9 mouse cellular contexts compared by ENCODE assay signal in the genomic region with DNA sequence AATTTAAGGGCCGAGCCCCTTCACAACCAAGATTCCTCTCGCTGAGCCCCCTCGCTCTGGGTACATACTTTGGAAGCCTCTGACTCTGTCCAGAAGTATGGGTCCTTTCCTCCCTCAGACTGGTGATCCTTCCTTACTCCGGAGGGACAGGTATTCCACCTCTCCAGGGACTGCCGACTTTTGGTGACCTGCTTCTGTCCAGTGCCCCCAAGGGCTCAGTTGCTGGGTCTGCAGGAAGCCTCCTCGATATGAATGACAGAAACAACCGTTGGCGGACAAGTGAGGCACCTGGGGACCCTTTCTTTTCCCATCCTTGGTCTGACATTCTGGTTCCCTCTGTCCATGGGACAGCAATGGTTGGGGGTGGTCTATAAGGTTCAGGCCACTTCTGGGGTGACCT. TPM values are rescaled to one million over a fixed set of nuclear protein-coding genes. Genes with fewer than 3 reads are reported as not detected.
A peak's percentile ranks its signal among the peaks of the same experiment; 100 is the strongest.
DNase-seq lines count a peak whose midpoint lies in the region; ATAC-seq lines count a peak whose summit lies in the region.
"Had no signal": no experiment of that assay in that cellular context is flagged by ENCODE, and none has a peak within 500 bp of the region (broad histone marks: within the 10 kb centered on the region; RNA-seq: fewer than 3 reads in every experiment).

No protein-coding gene starts in this region.

- peak overlapping the region; percentile 47; the same call in 1 of the 2 replicates for H3K4me3 ChIP-seq in heart, embryonic 15.5 days
- H3K4me3 ChIP-seq in embryonic facial prominence, embryonic 11.5 days (ENCODE audit: low read depth, low read length): peak overlapping the region; percentile 49
- H3K4me3 ChIP-seq in hindbrain, embryonic 14.5 days (replicated peaks; ENCODE audit: low read length): peak overlapping the region; percentile 68
- peak overlapping the region; percentile 61 for H3K4me3 ChIP-seq in midbrain, embryonic 14.5 days (replicated peaks; ENCODE audit: low read depth, low read length)

- H3K27me3 ChIP-seq in heart, embryonic 15.5 days: peaks cover 65% of the 10 kb centered on the region
- peaks cover 43% of the 10 kb centered on the region for H3K27me3 ChIP-seq in embryonic facial prominence, embryonic 11.5 days (ENCODE audit: control insufficient read depth, insufficient read depth, low read length)
- H3K27me3 ChIP-seq in hindbrain, embryonic 14.5 days (ENCODE audit: control insufficient read depth, insufficient read depth, low read length): peaks cover 47% of the 10 kb centered on the region
- peaks cover 51% of the 10 kb centered on the region for H3K27me3 ChIP-seq in midbrain, embryonic 14.5 days (ENCODE audit: control insufficient read depth, insufficient read depth, low read length)

- H3K27ac ChIP-seq in heart, embryonic 15.5 days: no peak overlapping the region
- H3K27ac ChIP-seq in embryonic facial prominence, embryonic 11.5 days (replicated peaks; ENCODE audit: low read depth, low read length): no peak overlapping the region
- H3K27ac ChIP-seq in hindbrain, embryonic 14.5 days: peak overlapping the region; percentile 75; the same call in 1 of the 2 replicates
- H3K27ac ChIP-seq in midbrain, embryonic 14.5 days (replicated peaks; ENCODE audit: low read depth, low read length): peak overlapping the region; percentile 66

- peaks cover 36% of the 10 kb centered on the region for H3K4me1 ChIP-seq in heart, embryonic 15.5 days (replicated peaks)
- H3K4me1 ChIP-seq in embryonic facial prominence, embryonic 11.5 days (ENCODE audit: control insufficient read depth, insufficient read depth, low read length): peaks cover 14% of the 10 kb centered on the region
- H3K4me1 ChIP-seq in hindbrain, embryonic 14.5 days (replicated peaks; ENCODE audit: control insufficient read depth, insufficient read depth, low read length): peaks cover 47% of the 10 kb centered on the region
- peaks cover 40% of the 10 kb centered on the region for H3K4me1 ChIP-seq in midbrain, embryonic 14.5 days (ENCODE audit: control insufficient read depth, insufficient read depth, low read length)

- no peaks in the 10 kb centered on the region for H3K36me3 ChIP-seq in heart, embryonic 15.5 days
- H3K36me3 ChIP-seq in embryonic facial prominence, embryonic 11.5 days (replicated peaks; ENCODE audit: control insufficient read depth, insufficient read depth, low read depth, low read length): no peaks in the 10 kb centered on the region
- no peaks in the 10 kb centered on the region; the same call in 1 of the 2 replicates for H3K36me3 ChIP-seq in hindbrain, embryonic 14.5 days (replicated peaks; ENCODE audit: control insufficient read depth, insufficient read depth)
- H3K36me3 ChIP-seq in midbrain, embryonic 14.5 days (ENCODE audit: control insufficient read depth, insufficient read depth, low read length): no peaks in the 10 kb centered on the region

- no peak overlapping the region for H3K9ac ChIP-seq in heart, embryonic 15.5 days
- peak overlapping the region; percentile 71 for H3K9ac ChIP-seq in embryonic facial prominence, embryonic 11.5 days (replicated peaks; ENCODE audit: low read length)
- H3K9ac ChIP-seq in hindbrain, embryonic 14.5 days: peak overlapping the region; percentile 86
- H3K9ac ChIP-seq in midbrain, embryonic 14.5 days (replicated peaks; ENCODE audit: low read length): peak overlapping the region; percentile 75

- no peaks in the 10 kb centered on the region for H3K9me3 ChIP-seq in heart, embryonic 15.5 days (replicated peaks)
- H3K9me3 ChIP-seq in embryonic facial prominence, embryonic 11.5 days (replicated peaks; ENCODE audit: control insufficient read depth, low read length): no peaks in the 10 kb centered on the region
- no peaks in the 10 kb centered on the region for H3K9me3 ChIP-seq in hindbrain, embryonic 14.5 days (ENCODE audit: control insufficient read depth, low read length)
- no peaks in the 10 kb centered on the region for H3K9me3 ChIP-seq in midbrain, embryonic 14.5 days (ENCODE audit: control insufficient read depth, low read length)

- ATAC-seq in heart, embryonic 15.5 days (replicated peaks; ENCODE audit: insufficient number of reproducible peaks, insufficient read depth, low FRiP score, low read depth): no peak
- no peak for ATAC-seq in embryonic facial prominence, embryonic 11.5 days (replicated peaks; ENCODE audit: insufficient number of reproducible peaks, low FRiP score, low TSS enrichment, low read depth)
- ATAC-seq in hindbrain, embryonic 14.5 days (ENCODE audit: low FRiP score): no peak
- ATAC-seq in midbrain, embryonic 14.5 days (ENCODE audit: low FRiP score, low TSS enrichment): no peak

- H3K4me2 ChIP-seq in heart, embryonic 15.5 days: peak overlapping the region; percentile 66; the same call in 1 of the 2 replicates
- peak overlapping the region; percentile 83 for H3K4me2 ChIP-seq in embryonic facial prominence, embryonic 11.5 days (ENCODE audit: low read depth, low read length)
- H3K4me2 ChIP-seq in hindbrain, embryonic 14.5 days (replicated peaks): peak overlapping the region; percentile 78
- peak overlapping the region; percentile 71 for H3K4me2 ChIP-seq in midbrain, embryonic 14.5 days (ENCODE audit: low read length)

- no peak for DNase-seq in heart, postnatal 4 days
- DNase-seq in embryonic facial prominence, embryonic 11.5 days (ENCODE audit: low spot score): no peak
- no peak for DNase-seq in hindbrain, embryonic 14.5 days (ENCODE audit: low spot score)
- no peak for DNase-seq in midbrain, embryonic 14.5 days
- no peak for DNase-seq in embryo, embryonic 10.5 days (ENCODE audit: low spot score)
- DNase-seq in spleen, adult 18-20 months: no peak
- no peak for DNase-seq in B cell, adult 2 months
- DNase-seq: lung, postnatal 14 days had no signal

- WGBS in heart, embryonic 15.5 days: 25% methylated on average over 8 of the region's 8 CpGs
- WGBS in embryonic facial prominence, embryonic 11.5 days: 32% methylated on average over 8 of the region's 8 CpGs
- 34% methylated on average over 8 of the region's 8 CpGs for WGBS in hindbrain, embryonic 14.5 days
- WGBS in midbrain, embryonic 14.5 days: 38% methylated on average over 8 of the region's 8 CpGs

RNA-seq across cellular contexts. Expression of a gene that starts 4.6 kb away (rescaled TPM):
- polyA plus RNA-seq in heart, embryonic 15.5 days (2015; fragmentation: Nextera tagmentation; extraction: Ambion mirVana): 63.0 and 78.8 TPM in 2 replicates
- total RNA-seq in heart, postnatal 4 days (2021): 100 to 1,000 TPM; 136 to 145 TPM
- polyA plus RNA-seq in embryonic facial prominence, embryonic 11.5 days (2014; fragmentation: Nextera tagmentation; extraction: Ambion mirVana): 156 and 164 TPM in 2 replicates
- polyA plus RNA-seq in hindbrain, embryonic 14.5 days (2014; fragmentation: Nextera tagmentation; extraction: Ambion mirVana): 96.6 and 103 TPM in 2 replicates
- polyA plus RNA-seq in midbrain, embryonic 14.5 days (2014; fragmentation: Nextera tagmentation; extraction: Ambion mirVana): 111 and 115 TPM in 2 replicates

RNA-seq across cellular contexts. Expression of a gene that starts 6.0 kb away (rescaled TPM):
- 14.7 and 17.2 TPM in 2 replicates for polyA plus RNA-seq in heart, embryonic 15.5 days (2015; fragmentation: Nextera tagmentation; extraction: Ambion mirVana)
- 10 to 100 TPM; 12.2 to 13.2 TPM for total RNA-seq in heart, postnatal 4 days (2021)
- 25.0 and 32.3 TPM in 2 replicates for polyA plus RNA-seq in embryonic facial prominence, embryonic 11.5 days (2014; fragmentation: Nextera tagmentation; extraction: Ambion mirVana)
- 105 and 110 TPM in 2 replicates for polyA plus RNA-seq in hindbrain, embryonic 14.5 days (2014; fragmentation: Nextera tagmentation; extraction: Ambion mirVana)
- 104 and 105 TPM in 2 replicates for polyA plus RNA-seq in midbrain, embryonic 14.5 days (2014; fragmentation: Nextera tagmentation; extraction: Ambion mirVana)

RNA-seq across cellular contexts. Expression of a gene that starts 19.1 kb away (rescaled TPM):
- polyA plus RNA-seq in heart, embryonic 15.5 days (2015; fragmentation: Nextera tagmentation; extraction: Ambion mirVana): 5.4 and 6.5 TPM in 2 replicates
- 1 to 10 TPM; 5.4 to 6.0 TPM for total RNA-seq in heart, postnatal 4 days (2021)
- 2.7 and 3.3 TPM in 2 replicates for polyA plus RNA-seq in embryonic facial prominence, embryonic 11.5 days (2014; fragmentation: Nextera tagmentation; extraction: Ambion mirVana)
- 7.0 and 8.9 TPM in 2 replicates for polyA plus RNA-seq in hindbrain, embryonic 14.5 days (2014; fragmentation: Nextera tagmentation; extraction: Ambion mirVana)
- 9.1 and 10.8 TPM in 2 replicates for polyA plus RNA-seq in midbrain, embryonic 14.5 days (2014; fragmentation: Nextera tagmentation; extraction: Ambion mirVana)

RNA-seq across cellular contexts. Expression of a gene that starts 22.7 kb away (rescaled TPM):
- 43.1 and 57.0 TPM in 2 replicates for polyA plus RNA-seq in heart, embryonic 15.5 days (2015; fragmentation: Nextera tagmentation; extraction: Ambion mirVana)
- 100 to 1,000 TPM; 171 to 183 TPM for total RNA-seq in heart, postnatal 4 days (2021)
- 46.3 and 51.3 TPM in 2 replicates for polyA plus RNA-seq in embryonic facial prominence, embryonic 11.5 days (2014; fragmentation: Nextera tagmentation; extraction: Ambion mirVana)
- polyA plus RNA-seq in hindbrain, embryonic 14.5 days (2014; fragmentation: Nextera tagmentation; extraction: Ambion mirVana): 116 and 124 TPM in 2 replicates
- 104 and 119 TPM in 2 replicates for polyA plus RNA-seq in midbrain, embryonic 14.5 days (2014; fragmentation: Nextera tagmentation; extraction: Ambion mirVana)

RNA-seq across cellular contexts. Expression of a gene that starts 23.5 kb away (rescaled TPM):
- not detected in 2 replicates for polyA plus RNA-seq in heart, embryonic 15.5 days (2015; fragmentation: Nextera tagmentation; extraction: Ambion mirVana)
- under 1 TPM in 1 of 2 experiments, not detected in 1; 0.57 TPM for total RNA-seq in heart, postnatal 4 days (2021)
- polyA plus RNA-seq in embryonic facial prominence, embryonic 11.5 days (2014; fragmentation: Nextera tagmentation; extraction: Ambion mirVana): not detected in 2 replicates
- polyA plus RNA-seq in hindbrain, embryonic 14.5 days (2014; fragmentation: Nextera tagmentation; extraction: Ambion mirVana): not detected in 2 replicates
- not detected in 2 replicates for polyA plus RNA-seq in midbrain, embryonic 14.5 days (2014; fragmentation: Nextera tagmentation; extraction: Ambion mirVana)

Comparison
In these comparisons a context has a peak if more than half of its experiments do, and no peak if none do; other contexts are left out.
1. H3K27ac ChIP-seq: peak in hindbrain, embryonic 14.5 days (single experiment) and midbrain, embryonic 14.5 days (single experiment); none in heart, embryonic 15.5 days (single experiment) and embryonic facial prominence, embryonic 11.5 days (single experiment).
2. Peak in every context shown above with its lines, with median percentiles within 50 percentile points of each other: H3K4me2 ChIP-seq and H3K4me3 ChIP-seq.